Mouse (Mus musculus) retina, adult 2 months (tissue): Measurements from ENCODE around the gene Spatc1l.

Experiments used
- DNase-seq: peaks from one replicate; pipeline ENCODE4 v3.0.0-alpha.2; 2012; ENCODE audit warnings: low read depth, low spot score

Spatc1l gene

DNA sequence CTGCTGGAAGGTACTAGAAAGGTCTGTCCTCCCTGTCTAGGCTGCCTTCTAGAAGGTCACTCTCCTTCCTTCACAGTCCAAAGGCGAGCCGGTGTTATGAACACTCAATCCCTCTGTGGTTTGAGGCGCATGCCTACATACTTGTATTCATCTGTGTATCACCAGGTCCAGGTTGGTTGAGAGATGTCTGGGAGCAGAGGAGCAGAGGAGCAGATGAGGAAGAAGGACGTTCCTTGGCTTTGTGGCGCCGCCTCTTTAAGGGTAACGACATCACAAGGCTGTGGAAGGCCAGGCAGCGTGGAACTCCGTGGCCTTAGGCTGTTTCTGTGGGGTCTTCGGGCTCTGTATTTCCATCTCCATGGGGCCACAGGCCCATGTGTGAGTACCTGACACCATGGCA lies at the start of gene Spatc1l:
Gene Spatc1l, plus strand, starts transcription at position 301 of the 400 bp plus-strand sequence.
- DNase-seq, result no peak

DNA sequence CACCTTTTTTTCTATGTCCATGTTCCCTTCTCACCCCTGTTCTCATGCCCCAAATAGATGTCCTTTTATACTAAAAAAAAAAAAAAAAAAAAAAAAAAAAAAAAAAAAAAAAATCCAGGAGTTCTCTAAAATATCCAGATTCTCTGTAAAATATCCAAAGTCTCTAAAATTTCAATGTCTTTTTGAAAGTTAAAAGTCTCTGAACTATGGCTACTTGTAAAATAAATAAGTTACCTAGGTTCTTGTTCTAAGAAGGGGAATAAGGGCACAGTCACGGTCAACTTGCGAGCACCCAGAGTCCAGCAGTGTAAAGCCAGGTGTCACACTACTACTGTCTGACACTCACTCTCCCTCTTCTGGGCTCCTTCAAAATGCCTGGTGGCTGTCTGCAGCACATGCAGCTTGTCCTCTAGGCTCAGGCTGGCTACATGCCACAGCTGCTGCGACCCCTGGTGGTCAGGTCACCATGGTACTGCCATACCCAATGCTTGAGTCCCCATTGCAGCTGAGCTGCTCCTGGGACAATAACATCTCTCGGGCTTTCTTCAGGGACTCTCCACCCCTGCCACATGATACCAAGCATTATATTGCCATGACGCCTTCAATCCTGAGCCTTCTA lies 49.0 kb upstream of the Spatc1l start:
- DNase-seq, result peak; percentile 37

DNA sequence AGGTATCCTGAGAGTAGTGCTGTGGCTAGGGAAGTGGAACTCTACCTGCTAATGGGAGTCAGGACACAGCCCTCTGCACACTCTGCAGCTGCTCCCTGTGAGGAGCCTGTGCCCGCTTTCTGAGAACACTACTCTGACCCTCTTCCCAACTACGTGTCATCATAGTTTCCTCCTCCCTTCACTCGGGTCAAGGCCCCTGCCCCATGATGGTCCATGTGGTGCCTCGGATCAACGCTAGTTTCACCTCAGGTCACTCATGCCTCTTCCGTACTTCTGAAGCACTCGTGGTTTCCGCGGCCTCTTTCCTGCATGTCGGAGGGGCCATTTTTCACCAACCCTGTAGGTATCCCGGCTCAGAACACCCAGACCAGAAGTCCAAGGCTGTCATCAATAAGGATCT lies 31.1 kb upstream of the Spatc1l start:
- DNase-seq, result no peak

DNA sequence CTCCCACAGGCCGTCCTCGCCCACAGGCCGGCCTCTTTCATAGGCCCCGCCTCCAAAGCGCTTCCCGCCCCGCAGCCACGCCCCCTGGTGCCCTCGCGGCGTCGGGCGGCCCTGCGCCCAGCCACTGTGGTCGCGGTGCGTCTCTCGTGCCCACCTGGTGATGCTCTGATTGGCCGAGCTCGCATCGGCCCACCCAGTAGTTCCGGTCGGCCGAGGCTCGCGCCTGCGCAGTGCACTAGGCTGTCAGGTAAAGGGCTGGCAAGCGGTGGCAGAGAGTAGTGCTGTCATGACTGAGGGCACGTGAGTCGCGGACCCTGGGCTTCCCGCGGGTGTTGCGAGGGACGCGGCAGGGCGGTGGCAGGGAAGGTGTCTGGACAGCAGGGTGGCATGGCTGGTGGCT lies 30.7 kb upstream of the Spatc1l start, which contains the start of gene Lss:
Gene Lss, plus strand, starts transcription at position 214 of the 400 bp plus-strand sequence.
- peak; percentile 95 for DNase-seq

DNA sequence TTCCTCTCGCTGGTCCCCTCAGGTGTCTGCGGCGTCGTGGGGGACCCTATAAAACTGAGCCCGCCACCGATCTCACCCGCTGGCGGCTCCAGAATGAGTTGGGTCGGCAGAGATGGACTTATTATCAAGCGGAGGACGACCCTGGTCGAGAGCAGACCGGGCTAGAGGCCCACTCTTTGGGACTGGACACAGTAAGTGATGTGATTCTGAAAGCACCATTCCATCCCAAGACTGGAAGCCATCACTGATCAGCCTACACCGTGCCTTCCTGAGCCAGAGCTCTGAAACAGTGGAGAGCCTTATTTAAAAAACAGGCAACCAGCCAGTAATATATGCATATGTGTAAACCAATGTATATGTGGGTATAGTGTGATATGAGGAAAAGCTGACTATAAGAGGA lies 30.2 kb upstream of the Spatc1l start:
- no peak for DNase-seq

DNA sequence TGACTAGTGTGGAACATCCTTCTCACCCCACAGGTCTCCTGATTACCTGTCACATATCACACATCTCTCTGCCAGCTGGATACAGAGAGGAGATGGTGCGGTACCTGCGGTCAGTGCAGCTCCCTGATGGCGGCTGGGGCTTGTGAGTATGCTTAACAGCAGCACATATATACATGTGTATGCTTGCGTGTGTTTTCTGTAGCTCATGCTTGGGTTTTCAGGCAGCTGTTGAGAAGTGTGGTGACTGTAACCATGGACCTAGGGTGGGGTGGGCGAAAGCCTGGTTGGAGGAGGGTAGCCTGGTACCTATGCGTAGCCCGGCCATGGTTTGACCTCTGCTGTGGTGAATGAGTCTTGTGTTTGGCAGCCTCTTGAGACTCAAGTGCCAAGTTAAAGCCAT lies 26.5 kb upstream of the Spatc1l start:
- DNase-seq, result no peak

DNA sequence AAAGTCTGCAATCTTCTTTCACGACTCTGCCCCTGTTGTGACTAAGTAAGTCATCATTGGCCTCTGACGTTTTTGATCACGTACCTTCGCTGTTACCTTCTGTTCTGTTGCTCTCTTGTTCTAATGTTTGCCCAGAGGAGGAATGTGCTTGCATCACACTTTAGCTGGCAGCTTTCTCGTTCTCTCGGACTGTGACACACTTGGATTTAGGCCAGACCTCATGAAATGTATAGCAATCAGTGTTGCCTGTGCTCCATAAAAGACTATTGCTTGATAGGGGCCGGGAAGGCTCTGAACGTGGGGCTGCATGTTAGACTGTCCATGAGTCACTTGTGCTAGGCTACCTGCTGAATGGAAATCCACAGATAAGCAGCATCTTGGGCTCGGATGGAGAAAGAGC lies 24.5 kb upstream of the Spatc1l start:
- no peak for DNase-seq

DNA sequence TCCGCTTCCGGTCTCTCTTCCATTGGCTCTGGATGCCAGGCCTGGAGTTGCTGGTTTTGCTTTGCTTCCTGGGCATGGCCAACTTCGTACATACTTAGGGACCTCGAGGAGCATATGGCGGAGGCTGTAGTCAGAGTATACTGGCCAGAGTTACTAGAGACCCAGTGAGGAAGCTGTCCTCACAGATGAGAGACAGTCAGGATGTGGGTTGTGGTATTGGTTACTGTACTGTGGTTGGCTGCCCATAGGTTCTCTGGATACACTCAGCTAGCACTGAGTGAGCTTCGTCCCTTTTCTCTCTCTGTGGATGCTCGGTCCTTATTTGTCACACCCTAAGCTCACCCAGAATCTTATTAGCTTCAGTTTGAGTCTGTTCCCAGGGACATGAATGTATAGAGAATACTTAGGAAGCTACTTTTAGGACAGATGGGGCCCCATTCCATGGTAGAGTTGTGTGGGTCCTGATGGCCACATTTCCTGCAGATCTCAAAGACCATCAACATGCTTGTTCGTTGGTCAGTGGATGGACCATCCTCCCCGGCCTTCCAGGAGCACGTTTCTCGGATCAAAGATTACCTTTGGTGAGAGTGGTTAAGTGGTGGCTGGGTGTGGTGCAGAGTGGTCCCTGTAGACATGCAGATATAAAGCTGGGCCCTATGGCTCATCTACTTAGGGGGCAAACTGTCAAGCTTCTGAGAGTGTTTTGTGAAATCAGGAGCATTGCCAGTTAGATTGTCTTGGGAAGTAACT lies 20.6 kb upstream of the Spatc1l start:
- DNase-seq, result no peak

DNA sequence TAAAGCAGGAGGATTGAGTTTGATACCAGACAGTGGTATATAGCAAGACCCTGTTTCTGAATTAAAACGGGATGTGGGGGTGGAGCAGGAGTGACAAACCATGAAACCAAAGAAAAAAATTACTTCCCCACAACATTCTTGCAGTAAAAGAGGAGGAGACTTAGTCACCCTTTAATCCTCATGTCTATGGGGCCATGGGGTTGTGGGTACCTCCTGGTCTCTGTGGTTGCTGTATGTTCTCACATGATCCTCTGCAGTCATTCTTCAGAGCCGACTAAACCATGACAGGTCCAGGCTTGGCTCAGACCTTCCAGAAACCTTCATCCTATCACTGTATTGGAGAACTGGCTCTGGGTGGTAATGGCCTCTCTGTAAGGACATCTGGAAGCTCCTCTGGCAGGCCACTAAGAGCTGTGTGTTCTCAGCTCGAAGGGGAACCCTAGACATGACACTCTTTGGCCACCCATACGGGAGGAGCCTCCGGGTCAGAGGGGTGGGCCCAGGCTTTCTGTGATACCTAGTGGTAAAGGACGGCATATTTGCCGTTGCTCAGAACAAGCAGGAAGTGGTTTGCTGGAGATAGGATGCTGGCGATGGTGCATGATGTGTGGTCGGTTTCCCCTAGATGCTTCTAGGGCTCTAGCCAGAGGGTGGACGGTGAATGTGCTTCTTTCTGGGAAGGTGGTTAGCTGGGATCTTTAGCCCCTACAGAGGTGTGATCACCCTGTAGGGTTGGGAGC lies 19.3 kb upstream of the Spatc1l start:
- no peak for DNase-seq

DNA sequence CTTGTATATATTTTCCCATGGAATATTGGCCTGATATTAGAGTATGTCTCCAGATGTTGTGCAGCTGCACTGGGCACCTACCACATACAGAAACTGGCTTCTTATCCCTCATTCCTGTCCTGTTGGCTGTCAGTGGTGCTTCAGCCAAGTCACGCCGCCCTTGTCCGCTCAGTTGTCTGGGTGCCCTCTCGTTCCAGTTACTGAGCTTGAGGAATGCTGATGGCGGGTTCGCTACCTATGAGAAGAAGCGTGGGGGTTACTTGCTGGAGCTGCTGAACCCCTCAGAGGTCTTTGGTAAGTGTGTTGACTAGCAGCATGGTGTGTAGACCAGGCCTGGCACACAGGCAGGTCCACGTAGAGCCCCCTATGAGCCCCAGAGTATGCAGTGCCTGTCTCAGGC lies 15.5 kb upstream of the Spatc1l start:
- no peak for DNase-seq

DNA sequence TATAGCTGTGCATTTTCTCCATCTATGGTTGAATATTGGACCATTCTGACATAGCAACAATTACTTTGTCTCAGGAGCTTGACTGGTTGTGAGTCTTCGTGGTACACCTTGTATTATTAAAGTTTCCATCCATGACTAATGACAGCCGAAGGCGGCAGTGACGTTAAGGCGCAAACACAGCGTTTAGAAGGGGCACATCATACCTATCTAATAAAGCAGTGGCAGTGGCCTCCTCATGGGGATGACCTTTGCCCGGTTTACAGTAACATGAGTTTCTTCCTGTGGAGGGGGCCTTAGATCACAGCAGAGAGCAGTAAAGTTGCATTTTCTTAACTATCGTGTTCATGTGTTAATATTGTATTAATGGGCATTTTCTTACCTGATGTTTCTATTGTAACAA lies 13.9 kb upstream of the Spatc1l start:
- no peak for DNase-seq

DNA sequence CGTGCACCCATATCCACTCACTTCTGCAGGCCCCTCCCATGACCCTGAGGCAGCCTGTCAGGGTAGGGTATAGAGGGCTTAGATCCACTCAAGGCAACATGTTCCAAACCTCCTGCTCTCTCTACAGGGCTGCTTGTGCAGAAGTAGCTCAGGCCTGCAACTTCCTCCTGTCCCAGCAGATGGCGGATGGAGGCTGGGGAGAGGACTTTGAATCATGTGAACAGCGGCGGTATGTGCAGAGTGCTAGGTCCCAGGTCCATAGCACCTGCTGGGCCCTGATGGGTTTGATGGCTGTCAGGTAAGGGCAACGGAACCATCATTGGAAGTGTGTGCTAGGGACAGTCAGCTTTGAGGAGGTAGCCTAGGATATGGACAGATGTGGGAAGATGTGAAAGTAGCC lies 11.6 kb upstream of the Spatc1l start:
- no peak for DNase-seq

DNA sequence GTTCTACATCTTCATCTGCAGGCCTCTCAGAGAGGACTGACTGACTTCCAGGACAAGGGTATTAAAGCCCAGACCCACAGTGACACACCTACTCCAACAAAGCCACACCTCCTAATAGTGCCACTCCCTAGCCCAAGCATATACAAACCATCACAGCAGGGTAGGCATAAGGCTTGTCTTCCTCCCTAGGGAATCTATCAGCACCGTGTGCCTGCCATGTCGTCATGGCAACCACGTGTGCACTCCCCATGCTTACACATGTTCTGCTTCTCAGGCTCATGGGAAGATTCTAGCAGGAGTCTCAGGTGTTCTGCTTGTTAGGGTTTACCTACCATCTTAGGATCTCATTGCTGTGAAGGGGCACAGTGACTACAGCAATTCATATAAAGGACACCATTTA lies 10.5 kb upstream of the Spatc1l start:
- DNase-seq, result no peak

DNA sequence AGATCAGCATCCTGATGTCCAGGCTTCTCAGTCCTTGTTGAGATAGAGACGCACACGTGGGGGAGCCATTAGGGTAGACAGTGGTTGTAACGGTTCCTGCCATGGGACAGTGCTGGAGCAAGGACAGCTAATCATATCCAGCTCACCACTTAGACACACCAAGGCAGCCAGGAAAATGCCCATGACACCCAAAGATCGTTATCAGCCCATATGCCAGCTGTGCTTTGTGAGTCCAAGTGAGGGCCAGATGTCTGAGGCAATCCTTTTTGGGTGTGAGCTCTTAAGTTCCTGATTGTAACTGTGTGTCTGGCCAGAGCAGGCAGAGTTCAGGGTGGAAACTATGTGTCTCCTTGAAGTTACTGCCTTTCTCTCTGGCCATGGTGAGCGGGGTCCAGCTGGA lies 8.0 kb upstream of the Spatc1l start:
- DNase-seq, result no peak

DNA sequence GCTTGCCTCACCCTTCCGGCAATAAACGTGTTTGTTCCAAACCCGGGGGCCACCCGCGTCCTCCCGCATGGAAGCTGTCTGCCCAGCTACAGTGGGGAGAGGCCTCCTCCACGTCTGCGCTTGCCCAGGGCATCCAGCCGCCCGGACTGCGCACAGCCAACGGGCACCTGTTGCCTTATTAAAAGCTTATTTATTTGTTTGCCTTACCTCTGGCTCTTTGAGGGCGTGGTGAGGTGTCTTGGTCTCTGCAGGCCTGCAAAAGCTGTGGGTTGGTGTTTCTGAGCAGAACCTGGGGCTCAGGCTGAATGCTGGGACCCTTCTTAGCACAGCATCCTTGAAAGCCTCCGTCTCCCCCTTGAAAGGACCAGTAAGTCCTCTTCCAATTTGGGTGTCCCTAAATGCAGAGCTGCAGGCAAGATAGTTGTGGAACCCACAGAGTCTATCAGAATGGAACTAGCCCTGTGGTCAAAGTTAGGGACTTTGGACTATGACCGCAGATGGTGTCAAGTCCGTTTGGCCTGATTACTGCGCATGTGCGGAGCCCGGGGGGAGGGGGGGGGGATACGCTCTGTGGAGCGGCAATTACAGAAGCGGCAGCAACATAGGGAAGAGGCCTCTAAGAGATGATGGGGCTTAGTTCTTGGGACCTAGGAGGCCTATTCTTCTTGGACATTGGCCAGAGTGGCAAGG lies 8.1 kb downstream of the Spatc1l start:
- no peak for DNase-seq

DNA sequence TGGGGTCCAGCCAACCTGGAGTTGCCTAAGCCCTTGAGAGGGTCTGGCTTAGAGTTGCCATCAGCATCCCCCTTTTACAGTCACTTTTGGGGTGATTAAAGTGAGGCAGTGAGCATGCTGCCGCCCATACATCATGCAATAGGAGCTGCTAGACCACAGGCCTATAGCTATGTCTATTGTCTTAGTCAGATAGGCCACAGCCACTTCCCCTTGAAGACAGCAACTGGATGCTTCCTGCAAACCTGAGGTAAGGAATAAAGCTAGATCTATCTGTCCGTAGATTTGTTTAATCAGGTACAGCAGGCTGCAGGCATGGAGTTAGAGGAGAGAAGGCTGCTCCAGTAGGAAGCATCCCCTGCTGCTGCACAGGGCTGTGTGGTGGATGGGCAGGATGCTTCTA lies 9.0 kb downstream of the Spatc1l start:
- no peak for DNase-seq

DNA sequence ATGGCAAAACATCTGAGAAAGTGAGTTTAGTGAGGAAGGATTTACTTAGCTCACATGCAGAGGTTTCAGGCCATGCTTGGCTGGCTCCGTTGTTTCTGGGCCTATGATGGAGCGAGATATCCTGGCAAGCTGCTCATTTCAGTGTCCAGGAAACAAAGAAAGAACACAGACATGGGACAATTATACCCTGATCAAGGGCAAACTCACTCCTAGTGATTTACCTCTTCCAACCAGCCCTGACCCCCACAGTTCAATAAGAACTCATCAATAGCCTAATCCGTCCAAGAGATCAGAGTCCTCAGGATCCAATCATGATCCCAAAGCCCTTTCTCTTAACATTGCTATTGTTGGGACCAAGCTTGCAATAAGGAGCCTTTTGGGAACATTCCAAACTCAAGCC lies 10.1 kb downstream of the Spatc1l start:
- no peak for DNase-seq

DNA sequence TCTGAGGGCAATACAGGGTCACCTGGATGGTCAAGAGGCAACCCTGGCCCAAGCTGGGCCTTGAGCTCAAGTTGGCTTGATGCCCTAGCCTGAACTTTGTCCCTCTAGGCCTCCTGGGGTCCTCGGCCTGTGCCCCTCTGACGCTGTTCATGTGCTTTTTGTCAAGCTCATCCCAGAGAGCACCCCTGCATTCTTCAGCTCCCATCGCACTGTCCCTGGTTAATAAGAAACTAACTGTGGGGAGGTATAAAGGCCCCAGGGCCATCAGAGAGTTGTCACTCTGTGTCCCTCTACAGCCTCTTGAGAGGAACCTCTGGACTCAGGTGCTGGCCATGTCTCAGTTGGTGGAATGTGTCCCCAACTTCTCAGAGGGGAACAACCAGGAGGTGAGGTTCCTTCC lies 13.3 kb downstream of the Spatc1l start, which contains the start of gene Ftcd:
Gene Ftcd, plus strand, starts transcription at position 275 of the 400 bp plus-strand sequence.
- DNase-seq, result no peak

DNA sequence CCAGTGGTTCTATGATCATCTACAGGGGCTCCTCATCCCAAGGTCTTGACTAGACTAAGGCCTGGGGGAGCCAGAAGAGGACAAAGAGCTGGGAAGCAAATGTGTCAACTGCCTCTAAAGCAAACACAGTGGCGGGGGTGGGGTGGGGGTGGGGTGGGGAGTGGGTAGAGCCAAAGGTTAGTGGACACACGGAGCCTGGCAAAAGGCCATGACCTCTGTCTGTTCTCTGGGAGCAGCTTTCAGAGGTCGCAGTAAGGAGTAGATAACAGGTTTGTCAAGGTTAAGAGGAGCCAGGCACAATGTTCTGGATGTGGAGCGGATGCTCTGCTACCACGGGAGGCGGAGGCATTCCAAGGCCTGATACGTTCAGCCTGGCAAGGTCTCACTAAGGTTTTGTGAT lies 14.8 kb downstream of the Spatc1l start:
- DNase-seq, result no peak

DNA sequence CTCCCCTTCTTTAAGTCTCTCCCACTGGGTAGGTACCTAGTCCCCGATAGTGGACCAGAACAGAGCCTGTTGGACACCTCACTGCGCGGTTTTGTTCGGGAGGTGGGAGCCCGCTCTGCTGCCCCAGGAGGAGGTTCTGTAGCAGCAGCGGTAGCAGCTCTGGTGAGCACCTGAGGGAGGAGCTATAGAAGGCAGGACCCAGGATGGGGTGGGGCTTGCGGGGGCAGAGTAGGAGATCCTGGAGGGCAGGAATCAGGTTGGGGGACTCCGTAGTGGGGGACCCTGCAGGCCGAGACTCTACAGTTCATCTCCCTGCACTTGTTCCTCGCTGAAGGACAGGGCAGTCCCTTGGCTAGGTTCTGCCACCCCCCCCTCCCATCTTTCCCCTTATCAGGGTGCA lies 22.1 kb downstream of the Spatc1l start:
- no peak for DNase-seq

DNA sequence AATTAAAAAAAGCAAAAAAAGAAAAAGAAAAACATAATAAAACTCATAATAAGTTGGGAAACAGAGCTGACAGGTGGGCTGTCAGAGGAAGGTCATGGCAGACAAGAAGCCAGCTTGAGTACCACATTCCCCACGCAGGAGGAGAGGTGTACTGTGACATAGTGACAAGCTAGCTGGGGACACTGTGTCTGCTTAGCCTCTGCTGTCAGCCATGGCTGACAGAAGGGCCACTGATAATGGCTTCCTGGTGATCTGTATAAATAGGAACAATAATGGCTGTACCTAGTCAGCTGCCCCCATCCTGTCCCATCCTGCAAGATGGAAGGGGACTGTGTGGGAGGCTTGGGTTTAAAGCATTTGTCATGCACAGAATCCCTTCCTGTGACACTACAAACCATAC lies 24.1 kb downstream of the Spatc1l start:
- DNase-seq, result no peak

DNA sequence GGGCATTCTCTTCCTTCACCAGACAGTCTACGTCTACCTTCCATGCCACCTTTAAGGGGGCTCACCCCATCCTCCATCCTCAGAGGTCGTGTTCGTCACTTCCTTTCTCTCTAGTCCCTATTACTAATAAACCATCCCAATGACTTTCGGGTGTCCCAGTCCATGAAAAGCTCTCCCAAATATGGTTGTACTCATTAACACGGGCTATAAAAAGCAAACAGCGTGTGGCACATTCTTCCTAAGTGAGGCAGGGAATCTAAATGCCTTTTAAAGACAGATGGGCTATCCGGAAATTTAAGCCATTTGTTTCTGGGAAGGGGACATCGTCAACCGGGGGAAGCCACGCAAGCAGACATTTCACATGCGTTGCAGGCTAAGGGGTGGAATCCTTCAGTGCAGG lies 28.1 kb downstream of the Spatc1l start:
- no peak for DNase-seq
